Mouse (Mus musculus): ENCODE data around the gene Tle4.

Gene Tle4

GRCm38 (mm10) chr19:14591809-14592535, 5.9 kb downstream of the Tle4 start:
- DNase-seq (ENCODE audit: low read depth, low spot score), result no peak

GRCm38 (mm10) chr19:14590154-14590553, 7.7 kb downstream of the Tle4 start:
- no peak for DNase-seq (ENCODE audit: low read depth, low spot score)

- no peak for DNase-seq (ENCODE audit: low read depth, low spot score)
Measured at GRCm38 (mm10) chr19:14588221-14589123, 9.4 kb downstream of the Tle4 start.

GRCm38 (mm10) chr19:14586171-14586570, 11.7 kb downstream of the Tle4 start:
- DNase-seq (ENCODE audit: low read depth, low spot score), result no peak

GRCm38 (mm10) chr19:14585731-14586130, 12.1 kb downstream of the Tle4 start:
- no peak for DNase-seq (ENCODE audit: low read depth, low spot score)

GRCm38 (mm10) chr19:14585235-14585634, 12.6 kb downstream of the Tle4 start:
- DNase-seq (ENCODE audit: low read depth, low spot score), result no peak

- no peak for DNase-seq (ENCODE audit: low read depth, low spot score)
Measured at GRCm38 (mm10) chr19:14578698-14579097, 19.2 kb downstream of the Tle4 start.

- no peak for DNase-seq (ENCODE audit: low read depth, low spot score)
Measured at GRCm38 (mm10) chr19:14578016-14578415, 19.8 kb downstream of the Tle4 start.

- DNase-seq (ENCODE audit: low read depth, low spot score), result no peak
Measured at GRCm38 (mm10) chr19:14576311-14576710, 21.5 kb downstream of the Tle4 start.

- no peak for DNase-seq (ENCODE audit: low read depth, low spot score)
Measured at GRCm38 (mm10) chr19:14568879-14569278, 29.0 kb downstream of the Tle4 start.

GRCm38 (mm10) chr19:14567081-14567480, 30.8 kb downstream of the Tle4 start:
- DNase-seq (ENCODE audit: low read depth, low spot score), result no peak

GRCm38 (mm10) chr19:14566564-14567021, 31.3 kb downstream of the Tle4 start:
- no peak for DNase-seq (ENCODE audit: low read depth, low spot score)

- DNase-seq (ENCODE audit: low read depth, low spot score), result no peak
Measured at GRCm38 (mm10) chr19:14565424-14566069, 32.3 kb downstream of the Tle4 start.

- DNase-seq (ENCODE audit: low read depth, low spot score), result no peak
Measured at GRCm38 (mm10) chr19:14563273-14563959, 34.4 kb downstream of the Tle4 start.

GRCm38 (mm10) chr19:14547871-14548270, 50.0 kb downstream of the Tle4 start:
- no peak for DNase-seq (ENCODE audit: low read depth, low spot score)

GRCm38 (mm10) chr19:14547133-14547842, 50.6 kb downstream of the Tle4 start:
- no peak for DNase-seq (ENCODE audit: low read depth, low spot score)

GRCm38 (mm10) chr19:14545485-14545884, 52.4 kb downstream of the Tle4 start:
- DNase-seq (ENCODE audit: low read depth, low spot score), result no peak

GRCm38 (mm10) chr19:14543305-14543704, 54.5 kb downstream of the Tle4 start:
- DNase-seq (ENCODE audit: low read depth, low spot score), result no peak

- peak; percentile 9 for DNase-seq (ENCODE audit: low read depth, low spot score)
Measured at GRCm38 (mm10) chr19:14540678-14541077, 57.2 kb downstream of the Tle4 start.

GRCm38 (mm10) chr19:14536676-14537075, 61.2 kb downstream of the Tle4 start:
- DNase-seq (ENCODE audit: low read depth, low spot score), result no peak

- no peak for DNase-seq (ENCODE audit: low read depth, low spot score)
Measured at GRCm38 (mm10) chr19:14534447-14534846, 63.4 kb downstream of the Tle4 start.

Data from brain, adult 2 months (tissue).